Mouse (Mus musculus) heart, postnatal 0 days (tissue): Measurements from ENCODE around the gene Wnt2b.

ENCODE experiments used
- CTCF ChIP-seq: IDR thresholded peaks from 2 replicates; pipeline ENCODE4 v1.5.1; 2016; ENCODE audit warnings: antibody characterized with exemption, control low read depth, low read depth
- EP300 ChIP-seq: IDR thresholded peaks from 2 replicates; pipeline ENCODE4 v1.6.1; 2016; ENCODE audit warnings: antibody characterized with exemption, low read depth

- TF ChIP-seq CTCF (no peak), EP300 (no peak)
Measured at GRCm38 (mm10) chr3:105000561-105000960, 38.8 kb upstream of the Wnt2b start.
